Mouse (Mus musculus): Measurements from ENCODE around the gene Fgf10. TPM values are rescaled to one million over a fixed set of nuclear protein-coding genes. Genes with fewer than 3 reads are reported as not detected.

The Fgf10 gene
- polyA plus RNA-seq (2012; rRNA removed) = 1.5 and 1.7 TPM in 2 replicates

DNA sequence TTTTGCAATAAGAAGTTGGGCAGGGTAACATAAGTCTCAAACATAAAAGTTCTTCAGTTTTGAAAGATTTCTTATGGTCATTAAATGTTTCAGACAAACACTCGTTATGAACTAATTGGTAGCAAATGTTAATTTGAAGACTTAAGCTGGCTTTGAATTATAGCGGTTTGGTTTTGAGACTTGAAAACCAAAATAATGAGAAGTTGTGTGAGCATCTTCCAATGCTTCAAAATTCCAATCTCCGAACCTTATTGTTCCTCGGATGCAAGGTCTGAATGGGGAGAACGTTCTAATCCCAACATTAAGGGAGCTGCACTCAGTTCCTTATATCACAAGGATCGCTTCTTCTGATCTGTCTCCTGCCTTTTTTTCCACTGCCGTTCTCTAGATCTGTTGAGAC lies at the start of gene Fgf10:
TSS of gene Fgf10 (plus strand) at position 301 of the 400 bp plus-strand sequence.

